Mouse (Mus musculus): Measurements from ENCODE around the gene Trim15. TPM values are rescaled to one million over a fixed set of nuclear protein-coding genes. Genes with fewer than 3 reads are reported as not detected.
A peak's percentile ranks its signal among the peaks of the same experiment; 100 is the strongest.

The Trim15 gene
- 1.2 and 1.4 TPM in 2 replicates for polyA plus RNA-seq (2015; fragmentation: Nextera tagmentation; extraction: Ambion mirVana)

- H3K4me1 ChIP-seq = peaks cover 4% of the 10 kb centered on the region; the same call in 1 of the 2 replicates
- H3K4me2 ChIP-seq = peak within 1 kb of the TSS; percentile 53
- H3K36me3 ChIP-seq = no peaks in the 10 kb centered on the region
- no peak within 1 kb of the TSS for H3K27ac ChIP-seq
- H3K9ac ChIP-seq = no peak within 1 kb of the TSS
- H3K4me3 ChIP-seq (replicated peaks) = peak within 1 kb of the TSS; percentile 24
- WGBS = 10% methylated on average over 29 of the region's 29 CpGs
- peaks cover 15% of the 10 kb centered on the region; the same call in 1 of the 2 replicates for H3K27me3 ChIP-seq (replicated peaks)
- no peaks in the 10 kb centered on the region for H3K9me3 ChIP-seq
- peak; percentile 61 for ATAC-seq (ENCODE audit: insufficient read depth, low FRiP score, low read depth)
Observed at GRCm38 (mm10) chr17:36866719-36867527, at the start of gene Trim15. Gene Trim15 (minus strand): TSS chr17:36867210.

- H3K4me3 ChIP-seq (replicated peaks) = no peak overlapping the region
- 17% methylated on average over 9 of the region's 9 CpGs for WGBS
- ATAC-seq (ENCODE audit: insufficient read depth, low FRiP score, low read depth) = no peak
Observed at GRCm38 (mm10) chr17:36915076-36915475, 48.1 kb upstream of the Trim15 start.

GRCm38 (mm10) chr17:36914108-36914507 is 47.1 kb upstream of the Trim15 start:
- WGBS = 6% methylated on average over 2 of the region's 2 CpGs
- H3K9ac ChIP-seq = no peak overlapping the region
- no peaks in the 10 kb centered on the region for H3K36me3 ChIP-seq
- ATAC-seq (ENCODE audit: insufficient read depth, low FRiP score, low read depth) = no peak
- H3K9me3 ChIP-seq = no peaks in the 10 kb centered on the region
- no peaks in the 10 kb centered on the region for H3K4me1 ChIP-seq
- H3K4me2 ChIP-seq = no peak overlapping the region
- no peak overlapping the region for H3K4me3 ChIP-seq (replicated peaks)
- H3K27ac ChIP-seq = no peak overlapping the region
- no peaks in the 10 kb centered on the region for H3K27me3 ChIP-seq (replicated peaks)

More at GRCm38 (mm10) chr17:36915076-36915475, 48.1 kb upstream of the Trim15 start:
- Histone ChIP-seq H3K9ac (no peak overlapping the region), H3K27me3 (replicated peaks) (no peaks in the 10 kb centered on the region), H3K36me3 (no peaks in the 10 kb centered on the region), H3K4me2 (no peak overlapping the region), H3K4me1 (no peaks in the 10 kb centered on the region), H3K27ac (no peak overlapping the region), H3K9me3 (no peaks in the 10 kb centered on the region)

- no peak for ATAC-seq (ENCODE audit: insufficient read depth, low FRiP score, low read depth)
- Histone ChIP-seq H3K9ac (no peak overlapping the region), H3K4me2 (no peak overlapping the region), H3K27me3 (replicated peaks) (no peaks in the 10 kb centered on the region), H3K9me3 (no peaks in the 10 kb centered on the region), H3K4me1 (no peaks in the 10 kb centered on the region), H3K36me3 (no peaks in the 10 kb centered on the region), H3K4me3 (replicated peaks) (no peak overlapping the region), H3K27ac (no peak overlapping the region)
- WGBS = 53% methylated on average over 2 of the region's 2 CpGs
Observed at GRCm38 (mm10) chr17:36912031-36912430, 45.0 kb upstream of the Trim15 start.

- Histone ChIP-seq H3K9ac (no peak overlapping the region), H3K36me3 (no peaks in the 10 kb centered on the region), H3K27ac (no peak overlapping the region), H3K9me3 (no peaks in the 10 kb centered on the region), H3K4me2 (no peak overlapping the region), H3K27me3 (replicated peaks) (no peaks in the 10 kb centered on the region), H3K4me1 (no peaks in the 10 kb centered on the region), H3K4me3 (replicated peaks) (no peak overlapping the region)
- 47% methylated on average over 4 of the region's 4 CpGs for WGBS
- no peak for ATAC-seq (ENCODE audit: insufficient read depth, low FRiP score, low read depth)
Observed at GRCm38 (mm10) chr17:36909802-36910201, 42.8 kb upstream of the Trim15 start.

GRCm38 (mm10) chr17:36908235-36908634 is 41.2 kb upstream of the Trim15 start:
- no peak overlapping the region for H3K27ac ChIP-seq
- WGBS = 48% methylated on average over 1 of the region's 1 CpGs
- H3K9me3 ChIP-seq = no peaks in the 10 kb centered on the region
- peak; percentile 47; the same call in 1 of the 2 replicates for ATAC-seq (ENCODE audit: insufficient read depth, low FRiP score, low read depth)
- no peaks in the 10 kb centered on the region for H3K36me3 ChIP-seq
- H3K4me3 ChIP-seq (replicated peaks) = no peak overlapping the region
- no peaks in the 10 kb centered on the region for H3K27me3 ChIP-seq (replicated peaks)
- no peaks in the 10 kb centered on the region for H3K4me1 ChIP-seq
- H3K4me2 ChIP-seq = no peak overlapping the region
- no peak overlapping the region for H3K9ac ChIP-seq

- WGBS = 67% methylated on average over 3 of the region's 3 CpGs
- H3K4me2 ChIP-seq = no peak overlapping the region
- no peak for ATAC-seq (ENCODE audit: insufficient read depth, low FRiP score, low read depth)
- no peak overlapping the region for H3K9ac ChIP-seq
- H3K27me3 ChIP-seq (replicated peaks) = no peaks in the 10 kb centered on the region
- H3K9me3 ChIP-seq = no peaks in the 10 kb centered on the region
- no peak overlapping the region for H3K4me3 ChIP-seq (replicated peaks)
- no peaks in the 10 kb centered on the region for H3K4me1 ChIP-seq
- H3K36me3 ChIP-seq = no peaks in the 10 kb centered on the region
- no peak overlapping the region for H3K27ac ChIP-seq
Observed at GRCm38 (mm10) chr17:36903651-36904050, 36.6 kb upstream of the Trim15 start.

- H3K9ac ChIP-seq = no peak overlapping the region
- no peaks in the 10 kb centered on the region for H3K4me1 ChIP-seq
- ATAC-seq (ENCODE audit: insufficient read depth, low FRiP score, low read depth) = no peak
- H3K4me2 ChIP-seq = no peak overlapping the region
- no peak overlapping the region for H3K4me3 ChIP-seq (replicated peaks)
- H3K27me3 ChIP-seq (replicated peaks) = no peaks in the 10 kb centered on the region
- no peaks in the 10 kb centered on the region for H3K36me3 ChIP-seq
- H3K27ac ChIP-seq = no peak overlapping the region
- WGBS = 24% methylated on average over 1 of the region's 1 CpGs
- no peaks in the 10 kb centered on the region for H3K9me3 ChIP-seq
Observed at GRCm38 (mm10) chr17:36900691-36901090, 33.7 kb upstream of the Trim15 start.

GRCm38 (mm10) chr17:36900001-36900400 is 33.0 kb upstream of the Trim15 start:
- H3K9ac ChIP-seq = no peak overlapping the region
- 81% methylated on average over 5 of the region's 5 CpGs for WGBS
- H3K4me2 ChIP-seq = no peak overlapping the region
- H3K27ac ChIP-seq = no peak overlapping the region
- H3K4me3 ChIP-seq (replicated peaks) = no peak overlapping the region
- no peak for ATAC-seq (ENCODE audit: insufficient read depth, low FRiP score, low read depth)
- H3K4me1 ChIP-seq = no peaks in the 10 kb centered on the region
- H3K36me3 ChIP-seq = no peaks in the 10 kb centered on the region
- no peaks in the 10 kb centered on the region for H3K9me3 ChIP-seq
- H3K27me3 ChIP-seq (replicated peaks) = no peaks in the 10 kb centered on the region

GRCm38 (mm10) chr17:36899376-36899775 is 32.4 kb upstream of the Trim15 start:
- no peak for ATAC-seq (ENCODE audit: insufficient read depth, low FRiP score, low read depth)
- Histone ChIP-seq H3K27ac (no peak overlapping the region), H3K9ac (no peak overlapping the region), H3K9me3 (no peaks in the 10 kb centered on the region), H3K4me3 (replicated peaks) (no peak overlapping the region), H3K4me2 (no peak overlapping the region), H3K27me3 (replicated peaks) (no peaks in the 10 kb centered on the region), H3K4me1 (no peaks in the 10 kb centered on the region), H3K36me3 (no peaks in the 10 kb centered on the region)
- 85% methylated on average over 4 of the region's 4 CpGs for WGBS

GRCm38 (mm10) chr17:36897552-36898205 is 30.7 kb upstream of the Trim15 start, which contains the start of gene Trim31:
Gene Trim31 (plus strand): TSS chr17:36898118.
- H3K4me3 ChIP-seq (replicated peaks) = no peak within 1 kb of the TSS
- no peaks in the 10 kb centered on the region for H3K27me3 ChIP-seq (replicated peaks)
- H3K4me2 ChIP-seq = no peak within 1 kb of the TSS
- no peaks in the 10 kb centered on the region for H3K36me3 ChIP-seq
- peak within 1 kb of the TSS; percentile 26; the same call in 1 of the 2 replicates for H3K27ac ChIP-seq
- no peak within 1 kb of the TSS for H3K9ac ChIP-seq
- H3K9me3 ChIP-seq = no peaks in the 10 kb centered on the region
- ATAC-seq (ENCODE audit: insufficient read depth, low FRiP score, low read depth) = peak; percentile 16; the same call in 1 of the 2 replicates
- 61% methylated on average over 6 of the region's 6 CpGs for WGBS
- H3K4me1 ChIP-seq = no peaks in the 10 kb centered on the region

- Histone ChIP-seq H3K9me3 (no peaks in the 10 kb centered on the region), H3K9ac (no peak overlapping the region), H3K27ac (no peak overlapping the region), H3K4me2 (no peak overlapping the region), H3K27me3 (replicated peaks) (no peaks in the 10 kb centered on the region), H3K4me3 (replicated peaks) (no peak overlapping the region), H3K4me1 (no peaks in the 10 kb centered on the region), H3K36me3 (no peaks in the 10 kb centered on the region)
- ATAC-seq (ENCODE audit: insufficient read depth, low FRiP score, low read depth) = no peak
Observed at GRCm38 (mm10) chr17:36897065-36897464, 30.1 kb upstream of the Trim15 start.
